Mouse (Mus musculus) E14TG2a.4 (cell line): ENCODE results near the gene Trmt1l.

ENCODE experiments used
- H3K27me3 ChIP-seq: 2 replicates; pipeline ENCODE4 v1.6.1; 2014; ENCODE audit warnings: low read length, control low read depth; ENCODE audit not compliant: insufficient read depth
- H3K36me3 ChIP-seq: 2 replicates; pipeline ENCODE4 v1.6.1; 2014; ENCODE audit warnings: low read length, control low read depth; ENCODE audit not compliant: insufficient read depth
- H3K4me1 ChIP-seq: replicated peaks from 2 replicates; pipeline ENCODE4 v1.6.1; 2014; ENCODE audit warnings: low read depth, low read length, control low read depth
- H3K4me3 ChIP-seq: replicated peaks from 2 replicates; pipeline ENCODE4 v1.5.1; 2014; ENCODE audit warnings: mild to moderate bottlenecking, low read length
- H3K9me3 ChIP-seq: 2 replicates; pipeline ENCODE4 v1.6.1; 2014; ENCODE audit warnings: low read length, control low read depth
- CTCF ChIP-seq: conservative IDR thresholded peaks from 2 replicates; pipeline ENCODE4 v1.5.1; 2014; ENCODE audit warnings: low read length
- NANOG ChIP-seq: IDR thresholded peaks from 2 replicates; pipeline ENCODE4 v1.6.1; 2014; ENCODE audit warnings: borderline replicate concordance, low read length, mixed read lengths
- POU5F1 ChIP-seq: IDR thresholded peaks from 2 replicates; pipeline ENCODE4 v1.6.1; 2014; ENCODE audit warnings: low read length, borderline replicate concordance

The Trmt1l gene

GRCm38 (mm10) chr1:151483568-151483967 is 55.2 kb downstream of the Trmt1l start:
- TF ChIP-seq POU5F1 (no peak), NANOG (no peak), CTCF (no peak; the same call in 1 of the 2 replicates)

GRCm38 (mm10) chr1:151484754-151485153 is 56.4 kb downstream of the Trmt1l start:
- peaks cover 55% of the 10 kb centered on the region for H3K36me3 ChIP-seq
- no peaks in the 10 kb centered on the region for H3K9me3 ChIP-seq
- peaks cover 35% of the 10 kb centered on the region for H3K4me1 ChIP-seq
- no peak overlapping the region for H3K4me3 ChIP-seq
- TF ChIP-seq NANOG, result no peak
- no peak for TF ChIP-seq POU5F1
- no peak for TF ChIP-seq CTCF
- no peaks in the 10 kb centered on the region for H3K27me3 ChIP-seq

More at GRCm38 (mm10) chr1:151483568-151483967, 55.2 kb downstream of the Trmt1l start:
- Histone ChIP-seq H3K9me3 (no peaks in the 10 kb centered on the region), H3K4me1 (peaks cover 40% of the 10 kb centered on the region), H3K4me3 (no peak overlapping the region), H3K36me3 (peaks cover 61% of the 10 kb centered on the region), H3K27me3 (no peaks in the 10 kb centered on the region)

GRCm38 (mm10) chr1:151489806-151490205 is 61.5 kb downstream of the Trmt1l start:
- Histone ChIP-seq H3K27me3 (no peaks in the 10 kb centered on the region), H3K36me3 (peaks cover 21% of the 10 kb centered on the region; the same call in 1 of the 2 replicates), H3K9me3 (no peaks in the 10 kb centered on the region), H3K4me1 (peaks cover 36% of the 10 kb centered on the region), H3K4me3 (no peak overlapping the region)
- TF ChIP-seq CTCF (no peak), NANOG (no peak), POU5F1 (no peak)

GRCm38 (mm10) chr1:151492419-151492818 is 64.1 kb downstream of the Trmt1l start:
- no peaks in the 10 kb centered on the region for H3K9me3 ChIP-seq
- peaks cover 56% of the 10 kb centered on the region for H3K4me1 ChIP-seq
- H3K36me3 ChIP-seq, result peaks cover 21% of the 10 kb centered on the region; the same call in 1 of the 2 replicates
- TF ChIP-seq NANOG, result no peak
- no peak for TF ChIP-seq POU5F1
- H3K27me3 ChIP-seq, result no peaks in the 10 kb centered on the region
- no peak overlapping the region for H3K4me3 ChIP-seq

GRCm38 (mm10) chr1:151493826-151494225 is 65.5 kb downstream of the Trmt1l start:
- Histone ChIP-seq H3K36me3 (peaks cover 12% of the 10 kb centered on the region; the same call in 1 of the 2 replicates), H3K27me3 (no peaks in the 10 kb centered on the region), H3K4me1 (peaks cover 64% of the 10 kb centered on the region), H3K9me3 (no peaks in the 10 kb centered on the region), H3K4me3 (no peak overlapping the region)
- TF ChIP-seq CTCF, result no peak
- TF ChIP-seq NANOG, result no peak
- TF ChIP-seq POU5F1, result no peak

- TF ChIP-seq NANOG (no peak), CTCF (no peak), POU5F1 (no peak)
- H3K27me3 ChIP-seq, result no peaks in the 10 kb centered on the region
These were observed 66.4 kb downstream of the Trmt1l start for GRCm38 (mm10) chr1:151494711-151495110.

GRCm38 (mm10) chr1:151495635-151496285 is 67.4 kb downstream of the Trmt1l start:
- Histone ChIP-seq H3K36me3 (peaks cover 11% of the 10 kb centered on the region; the same call in 1 of the 2 replicates), H3K4me1 (peaks cover 71% of the 10 kb centered on the region), H3K9me3 (no peaks in the 10 kb centered on the region), H3K4me3 (no peak overlapping the region), H3K27me3 (no peaks in the 10 kb centered on the region)
- TF ChIP-seq NANOG (no peak), POU5F1 (no peak), CTCF (no peak)

More at GRCm38 (mm10) chr1:151494711-151495110, 66.4 kb downstream of the Trmt1l start:
- no peaks in the 10 kb centered on the region for H3K9me3 ChIP-seq
- peaks cover 71% of the 10 kb centered on the region for H3K4me1 ChIP-seq
- H3K36me3 ChIP-seq, result peaks cover 11% of the 10 kb centered on the region; the same call in 1 of the 2 replicates
- H3K4me3 ChIP-seq, result no peak overlapping the region

- TF ChIP-seq CTCF (peak; percentile 98), NANOG (no peak)
- H3K4me1 ChIP-seq, result peaks cover 72% of the 10 kb centered on the region
- H3K4me3 ChIP-seq, result no peak overlapping the region
- no peaks in the 10 kb centered on the region for H3K9me3 ChIP-seq
- H3K36me3 ChIP-seq, result peaks cover 11% of the 10 kb centered on the region; the same call in 1 of the 2 replicates
- H3K27me3 ChIP-seq, result no peaks in the 10 kb centered on the region
These were observed 68.7 kb downstream of the Trmt1l start for GRCm38 (mm10) chr1:151497028-151497427.

- peaks cover 65% of the 10 kb centered on the region for H3K4me1 ChIP-seq
- H3K27me3 ChIP-seq, result no peaks in the 10 kb centered on the region
- TF ChIP-seq NANOG, result no peak
- TF ChIP-seq CTCF, result no peak
- TF ChIP-seq POU5F1, result no peak
- peaks cover 11% of the 10 kb centered on the region; the same call in 1 of the 2 replicates for H3K36me3 ChIP-seq
- H3K4me3 ChIP-seq, result no peak overlapping the region
- H3K9me3 ChIP-seq, result no peaks in the 10 kb centered on the region
These were observed 69.6 kb downstream of the Trmt1l start for GRCm38 (mm10) chr1:151497942-151498341.
